Mouse (Mus musculus): ENCODE results near the gene AC124108.1. TPM values are rescaled to one million over a fixed set of nuclear protein-coding genes. Genes with fewer than 3 reads are reported as not detected.

AC124108.1 gene
- polyA plus RNA-seq, 1 experiment: not detected

DNA sequence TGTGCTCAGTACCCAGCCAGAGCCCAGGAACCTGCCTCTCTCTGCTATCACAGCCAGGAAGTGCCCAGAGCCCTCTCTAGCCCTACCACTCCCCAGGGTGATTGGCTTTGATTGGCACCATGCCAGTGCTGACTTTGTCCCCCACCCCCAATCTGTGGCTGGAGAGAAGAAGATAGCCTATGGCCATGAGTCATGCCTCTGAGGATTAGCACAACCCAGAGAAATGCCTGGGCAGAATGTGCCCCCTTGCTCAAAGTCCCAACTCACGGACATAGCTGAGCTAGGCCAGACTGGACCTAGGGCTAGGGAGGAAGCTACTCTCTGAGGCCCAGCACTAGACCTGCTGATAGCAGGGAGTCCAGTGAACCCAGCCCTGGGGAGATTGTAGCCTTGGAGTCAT lies 41.1 kb upstream of the AC124108.1 start:
- TF ChIP-seq POLR2A (IDR thresholded peaks at IDR 0.05; ENCODE audit: borderline replicate concordance, control insufficient read depth, low read depth, low read length): no peak
- no peak for TF ChIP-seq CTCF (IDR thresholded peaks at IDR 0.05; ENCODE audit: control insufficient read depth, insufficient read depth, low read length)
- Histone ChIP-seq H3K4me1 (ENCODE audit: control insufficient read depth, insufficient read depth, low read length) (no peaks in the 10 kb centered on the region), H3K27ac (ENCODE audit: control insufficient read depth, insufficient read depth, low read depth, low read length, poor library complexity) (no peak overlapping the region), H3K4me3 (replicated peaks; ENCODE audit: control insufficient read depth, low read depth, low read length) (no peak overlapping the region)
- 33% methylated on average over 1 of the region's 1 CpGs for WGBS

DNA sequence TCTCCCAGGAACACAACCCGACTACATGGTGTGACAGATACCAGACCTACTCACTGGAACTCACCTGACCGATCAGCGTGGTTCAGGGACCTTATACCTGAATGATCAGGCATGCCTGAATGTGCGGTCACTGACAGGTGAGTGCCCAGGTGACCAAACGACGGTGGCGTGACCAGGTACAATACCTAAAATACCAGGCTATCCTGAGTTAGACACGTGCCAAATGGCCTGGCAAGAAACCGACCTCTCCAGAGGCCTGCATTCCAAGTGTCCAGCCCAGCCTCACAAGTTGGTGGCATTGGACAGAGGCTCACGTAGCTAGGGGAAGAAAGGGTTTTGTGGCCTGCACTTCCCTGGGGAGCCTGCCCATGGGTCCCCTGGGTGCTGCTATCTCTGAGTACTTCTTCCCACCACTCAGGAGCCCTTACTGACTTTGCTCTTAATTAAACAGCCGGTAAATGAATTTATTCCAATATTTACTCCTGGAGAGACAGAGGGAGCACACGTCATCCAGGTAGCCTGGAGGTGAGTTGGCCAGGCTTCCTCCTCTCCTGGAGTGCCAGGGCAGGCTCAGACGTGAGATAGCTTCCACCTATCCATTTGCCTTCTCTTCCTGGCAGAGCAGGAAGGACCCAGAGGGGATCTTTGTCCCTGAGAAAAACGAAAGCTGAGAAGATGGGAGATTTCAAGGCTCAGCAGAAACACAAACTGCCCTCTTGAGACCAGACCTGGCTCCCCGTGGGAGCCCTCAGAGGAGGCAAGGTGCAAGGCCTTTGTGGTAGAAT lies 40.2 kb upstream of the AC124108.1 start:
- 74% methylated on average over 15 of the region's 15 CpGs for WGBS
- H3K27ac ChIP-seq (ENCODE audit: control insufficient read depth, insufficient read depth, low read depth, low read length, poor library complexity): no peak overlapping the region

DNA sequence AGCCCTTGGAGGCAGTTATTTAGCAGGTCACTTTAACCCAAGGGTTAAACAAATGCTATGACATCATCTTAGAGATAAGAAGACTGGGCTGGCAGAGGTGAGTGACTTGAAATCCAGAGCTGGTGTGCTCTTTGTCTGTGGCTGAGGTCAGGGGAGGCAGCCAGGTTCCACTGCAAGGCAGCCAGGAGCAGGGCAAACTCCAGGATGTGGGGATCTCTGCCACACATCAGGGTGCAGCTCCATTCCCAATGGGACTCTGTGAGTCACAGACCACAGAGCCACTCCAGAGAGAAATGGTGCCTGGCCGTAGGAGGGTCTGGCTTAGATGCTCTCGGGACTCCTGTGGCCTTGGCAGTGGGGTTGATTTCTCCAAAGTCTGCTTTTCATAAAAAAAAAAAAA lies 39.3 kb upstream of the AC124108.1 start:
- no peaks in the 10 kb centered on the region for H3K4me1 ChIP-seq (ENCODE audit: control insufficient read depth, insufficient read depth, low read length)
- no peak for TF ChIP-seq POLR2A (IDR thresholded peaks at IDR 0.05; ENCODE audit: borderline replicate concordance, control insufficient read depth, low read depth, low read length)
- 65% methylated on average over 2 of the region's 2 CpGs for WGBS
- no peak overlapping the region for H3K4me3 ChIP-seq (replicated peaks; ENCODE audit: control insufficient read depth, low read depth, low read length)
- H3K27ac ChIP-seq (ENCODE audit: control insufficient read depth, insufficient read depth, low read depth, low read length, poor library complexity): no peak overlapping the region

More for the DNA sequence above, 40.2 kb upstream of the AC124108.1 start:
- H3K4me1 ChIP-seq (ENCODE audit: control insufficient read depth, insufficient read depth, low read length): no peaks in the 10 kb centered on the region
- no peak overlapping the region for H3K4me3 ChIP-seq (replicated peaks; ENCODE audit: control insufficient read depth, low read depth, low read length)
- no peak for TF ChIP-seq CTCF (IDR thresholded peaks at IDR 0.05; ENCODE audit: control insufficient read depth, insufficient read depth, low read length)
- TF ChIP-seq POLR2A (IDR thresholded peaks at IDR 0.05; ENCODE audit: borderline replicate concordance, control insufficient read depth, low read depth, low read length): no peak

DNA sequence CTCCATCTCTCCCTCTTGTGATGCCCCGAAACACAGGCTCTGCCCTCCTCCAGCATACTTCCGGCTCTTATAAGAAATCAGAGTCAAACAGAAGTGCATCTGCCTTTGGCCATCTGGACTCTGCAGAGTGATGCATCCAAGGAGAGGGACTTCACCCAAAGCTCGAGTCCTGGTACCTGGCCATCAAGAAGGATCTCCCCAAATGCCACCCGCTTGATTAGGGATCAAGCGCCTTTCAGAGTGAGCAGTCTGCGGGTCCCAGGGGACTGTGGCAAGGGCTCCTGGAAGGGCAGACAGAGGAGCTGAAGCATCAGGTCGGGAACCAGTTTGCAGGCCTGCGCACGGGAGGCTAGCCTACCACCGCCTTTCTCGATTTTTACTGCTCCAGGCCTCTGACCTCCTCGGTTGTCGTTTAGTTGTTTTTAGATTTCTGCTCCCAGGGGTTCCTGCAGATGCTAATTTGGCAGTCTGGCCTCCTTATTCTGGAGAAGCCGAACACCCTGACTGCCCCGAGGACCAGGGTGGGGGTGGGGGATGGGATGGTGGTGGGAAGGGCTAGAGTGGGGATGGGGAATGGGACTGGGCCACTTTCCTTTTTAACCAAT lies 38.1 kb upstream of the AC124108.1 start:
- Histone ChIP-seq H3K27ac (ENCODE audit: control insufficient read depth, insufficient read depth, low read depth, low read length, poor library complexity) (no peak overlapping the region), H3K4me3 (replicated peaks; ENCODE audit: control insufficient read depth, low read depth, low read length) (no peak overlapping the region), H3K4me1 (ENCODE audit: control insufficient read depth, insufficient read depth, low read length) (no peaks in the 10 kb centered on the region)
- WGBS: 84% methylated on average over 15 of the region's 15 CpGs
- TF ChIP-seq CTCF (IDR thresholded peaks at IDR 0.05; ENCODE audit: control insufficient read depth, insufficient read depth, low read length): no peak
- TF ChIP-seq POLR2A (IDR thresholded peaks at IDR 0.05; ENCODE audit: borderline replicate concordance, control insufficient read depth, low read depth, low read length): no peak

DNA sequence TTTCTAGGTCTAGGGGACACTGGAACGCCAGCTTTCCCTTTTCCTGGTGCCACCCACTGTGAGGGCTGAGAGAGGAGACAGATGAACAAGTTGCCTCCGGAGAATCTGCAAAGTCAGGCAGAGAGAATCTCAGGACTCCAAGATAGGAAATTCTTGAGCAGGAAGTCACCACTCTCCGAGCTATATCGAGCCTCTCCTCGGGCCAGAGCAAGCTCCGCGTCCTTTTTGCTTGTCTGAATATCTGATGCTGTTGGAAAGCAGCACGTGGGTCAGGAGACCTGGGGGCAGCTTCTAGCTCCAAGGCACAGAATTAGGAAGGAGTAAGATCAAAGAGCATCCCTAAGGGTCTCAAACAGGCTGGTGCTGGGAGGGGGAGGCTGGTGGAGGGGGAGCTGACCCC lies 37.6 kb upstream of the AC124108.1 start:
- TF ChIP-seq CTCF (IDR thresholded peaks at IDR 0.05; ENCODE audit: control insufficient read depth, insufficient read depth, low read length): no peak
- no peak for TF ChIP-seq POLR2A (IDR thresholded peaks at IDR 0.05; ENCODE audit: borderline replicate concordance, control insufficient read depth, low read depth, low read length)
- H3K27ac ChIP-seq (ENCODE audit: control insufficient read depth, insufficient read depth, low read depth, low read length, poor library complexity): no peak overlapping the region
- no peak overlapping the region for H3K4me3 ChIP-seq (replicated peaks; ENCODE audit: control insufficient read depth, low read depth, low read length)
- H3K4me1 ChIP-seq (ENCODE audit: control insufficient read depth, insufficient read depth, low read length): no peaks in the 10 kb centered on the region
- WGBS: 83% methylated on average over 8 of the region's 8 CpGs

DNA sequence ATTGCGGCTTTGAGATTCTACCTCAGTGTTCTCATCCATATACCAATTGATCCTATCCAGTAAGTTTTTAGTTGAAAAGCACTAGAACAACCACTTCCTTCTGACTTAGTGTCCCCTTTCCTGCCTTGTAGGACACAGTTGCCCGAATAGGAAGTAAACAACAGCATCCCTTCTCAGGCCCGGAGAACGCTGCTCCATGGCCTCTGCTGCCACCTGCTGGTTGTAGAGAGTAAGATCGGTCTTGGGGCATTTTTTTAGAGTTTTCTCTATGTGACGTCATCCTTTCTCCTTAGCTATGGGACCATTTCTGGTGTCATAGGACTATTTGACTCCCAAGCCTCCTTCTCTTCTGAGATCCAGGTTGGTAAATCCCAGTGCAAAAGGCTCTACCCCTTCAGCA lies 35.5 kb upstream of the AC124108.1 start:
- no peaks in the 10 kb centered on the region for H3K4me1 ChIP-seq (ENCODE audit: control insufficient read depth, insufficient read depth, low read length)
- WGBS: 13% methylated on average over 6 of the region's 6 CpGs
- no peak overlapping the region for H3K4me3 ChIP-seq (replicated peaks; ENCODE audit: control insufficient read depth, low read depth, low read length)
- TF ChIP-seq CTCF (IDR thresholded peaks at IDR 0.05; ENCODE audit: control insufficient read depth, insufficient read depth, low read length) (peak; percentile 93), POLR2A (IDR thresholded peaks at IDR 0.05; ENCODE audit: borderline replicate concordance, control insufficient read depth, low read depth, low read length) (no peak)
- no peak overlapping the region for H3K27ac ChIP-seq (ENCODE audit: control insufficient read depth, insufficient read depth, low read depth, low read length, poor library complexity)

DNA sequence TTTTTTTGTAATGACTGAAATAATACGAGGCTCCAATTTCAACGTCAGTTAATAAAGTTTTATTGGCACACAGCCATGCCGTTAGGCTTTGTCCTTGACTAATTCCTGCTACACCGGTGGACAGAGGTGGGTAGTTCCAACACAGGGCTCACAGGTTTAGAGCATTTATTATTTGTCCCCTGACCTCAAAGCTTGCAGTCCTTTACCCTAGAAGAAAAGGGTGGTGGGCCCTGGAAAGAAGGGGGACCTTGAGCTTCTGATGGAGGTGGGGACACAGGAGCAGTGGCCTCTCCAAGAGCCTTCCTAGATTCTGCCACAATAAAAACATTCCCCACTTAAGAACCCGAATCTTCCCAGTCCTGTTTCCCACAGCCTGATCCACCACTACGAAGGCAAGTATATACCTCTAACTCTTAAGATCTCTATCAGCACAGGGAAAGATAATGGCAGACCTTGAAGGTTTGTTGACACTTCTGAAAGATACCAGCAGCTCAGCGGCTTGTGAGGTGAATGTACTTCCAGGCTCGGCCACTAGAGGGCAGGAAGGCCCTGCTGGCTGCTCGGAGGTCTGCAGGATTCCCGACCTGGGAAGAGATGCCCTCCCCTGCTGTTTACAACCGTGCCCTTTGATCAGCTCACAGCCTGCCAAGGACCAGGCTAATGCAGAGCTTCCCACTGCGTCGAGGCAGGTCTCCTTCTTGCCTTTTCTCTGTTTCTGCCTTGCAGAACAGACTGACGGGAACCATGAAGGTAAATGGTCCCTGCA lies 34.1 kb upstream of the AC124108.1 start:
- 24% methylated on average over 14 of the region's 14 CpGs for WGBS
- H3K27ac ChIP-seq (ENCODE audit: control insufficient read depth, insufficient read depth, low read depth, low read length, poor library complexity): no peak overlapping the region
- H3K4me1 ChIP-seq (ENCODE audit: control insufficient read depth, insufficient read depth, low read length): no peaks in the 10 kb centered on the region
- no peak for TF ChIP-seq POLR2A (IDR thresholded peaks at IDR 0.05; ENCODE audit: borderline replicate concordance, control insufficient read depth, low read depth, low read length)
- TF ChIP-seq CTCF (IDR thresholded peaks at IDR 0.05; ENCODE audit: control insufficient read depth, insufficient read depth, low read length): peak; percentile 93
- H3K4me3 ChIP-seq (replicated peaks; ENCODE audit: control insufficient read depth, low read depth, low read length): no peak overlapping the region

DNA sequence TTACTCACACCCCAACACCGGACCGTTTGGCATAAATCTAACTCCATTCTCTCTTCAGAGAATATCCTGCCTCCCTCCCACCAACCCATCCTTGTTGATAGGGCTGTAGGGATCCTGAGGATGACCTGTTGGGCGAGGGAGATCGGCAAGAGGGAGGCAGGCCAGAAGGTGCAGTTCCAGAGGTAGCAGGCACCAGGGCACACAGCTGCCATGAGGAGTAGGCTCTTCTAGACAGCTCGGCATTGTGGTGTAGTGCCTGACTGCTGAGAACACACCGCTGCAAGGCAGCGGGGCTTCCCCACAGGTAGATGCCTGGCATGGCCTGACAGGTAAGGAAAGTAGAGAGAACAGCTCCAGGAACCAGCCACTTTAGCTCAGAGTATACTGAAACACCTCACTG lies 33.4 kb upstream of the AC124108.1 start:
- H3K27ac ChIP-seq (ENCODE audit: control insufficient read depth, insufficient read depth, low read depth, low read length, poor library complexity): no peak overlapping the region
- WGBS: 60% methylated on average over 7 of the region's 7 CpGs
- no peaks in the 10 kb centered on the region for H3K4me1 ChIP-seq (ENCODE audit: control insufficient read depth, insufficient read depth, low read length)
- no peak for TF ChIP-seq POLR2A (IDR thresholded peaks at IDR 0.05; ENCODE audit: borderline replicate concordance, control insufficient read depth, low read depth, low read length)
- H3K4me3 ChIP-seq (replicated peaks; ENCODE audit: control insufficient read depth, low read depth, low read length): no peak overlapping the region
